Mouse (Mus musculus) hindbrain, embryonic 10.5 days (tissue): ENCODE results near the gene Ppp2r5b. TPM values are rescaled to one million over a fixed set of nuclear protein-coding genes. Genes with fewer than 3 reads are reported as not detected.

ENCODE experiments used
- DNase-seq: peaks from one replicate; pipeline ENCODE4 v3.0.0-alpha.2; 2017; ENCODE audit warnings: low spot score
- H3K27ac ChIP-seq: fragments of 300-500 bp; sonication (generic); 2 replicates; pipeline ENCODE4 v1.5.1; 2016; ENCODE audit warnings: mild to moderate bottlenecking, moderate library complexity
- H3K27me3 ChIP-seq: fragments of 300-500 bp; sonication (generic); 2 replicates; pipeline ENCODE4 v1.6.1; 2016; ENCODE audit warnings: mild to moderate bottlenecking; ENCODE audit not compliant: poor library complexity, insufficient read depth, severe bottlenecking
- H3K36me3 ChIP-seq: fragments of 300-500 bp; sonication (generic); 2 replicates; pipeline ENCODE4 v1.6.1; 2016; ENCODE audit warnings: mild to moderate bottlenecking, moderate library complexity
- H3K4me1 ChIP-seq: fragments of 300-500 bp; sonication (generic); replicated peaks from 2 replicates; pipeline ENCODE4 v1.6.1; 2016; ENCODE audit warnings: mild to moderate bottlenecking
- H3K4me3 ChIP-seq: fragments of 300-500 bp; sonication (generic); 2 replicates; pipeline ENCODE4 v1.5.1; 2016; ENCODE audit warnings: mild to moderate bottlenecking, moderate library complexity
- H3K9me3 ChIP-seq: fragments of 300-500 bp; sonication (generic); 2 replicates; pipeline ENCODE4 v1.6.1; 2016; ENCODE audit warnings: mild to moderate bottlenecking, moderate library complexity
- WGBS: fragments of 180-500 bp; shearing (Covaris S2); methylation state at CpG from one replicate; pipeline ENCODE4 v1.1.7; 2016; 5-methylcytosine and 5-hydroxymethylcytosine counted together
- polyA plus RNA-seq: library from polyadenylated mRNA; unstranded; fragments of >200 nt; fragmentation: Nextera tagmentation; extraction: Ambion mirVana; gene quantifications from 2 replicates; pipeline ENCODE4 v1.2.1, GENCODE M21; 2016

Ppp2r5b gene
- polyA plus RNA-seq, 1 experiment from 2014 or later, result 53.8 TPM

GRCm38 (mm10) chr19:6241274-6242107 is 5.8 kb upstream of the Ppp2r5b start, which contains the start of gene Atg2a:
TSS of gene Atg2a (plus strand) at chr19:6241668.
- peak; percentile 98 for DNase-seq
- under 1% methylated on average over 55 of the region's 55 CpGs for WGBS

GRCm38 (mm10) chr19:6240725-6241124 is 5.1 kb upstream of the Ppp2r5b start:
- H3K36me3 ChIP-seq, result peaks cover 19% of the 10 kb centered on the region
- peak overlapping the region; percentile 67 for H3K27ac ChIP-seq
- 38% methylated on average over 5 of the region's 5 CpGs for WGBS
- no peaks in the 10 kb centered on the region for H3K27me3 ChIP-seq
- DNase-seq, result no peak
- peak overlapping the region; percentile 91 for H3K4me3 ChIP-seq
- no peaks in the 10 kb centered on the region for H3K9me3 ChIP-seq
- peaks cover 31% of the 10 kb centered on the region for H3K4me1 ChIP-seq

More at GRCm38 (mm10) chr19:6241274-6242107, 5.8 kb upstream of the Ppp2r5b start, which contains the start of gene Atg2a:
- Histone ChIP-seq H3K27me3 (no peaks in the 10 kb centered on the region), H3K36me3 (peaks cover 26% of the 10 kb centered on the region), H3K4me3 (peak within 1 kb of the TSS; percentile 91), H3K9me3 (no peaks in the 10 kb centered on the region), H3K4me1 (peaks cover 24% of the 10 kb centered on the region), H3K27ac (peak within 1 kb of the TSS; percentile 89)

GRCm38 (mm10) chr19:6240136-6240535 is 4.5 kb upstream of the Ppp2r5b start:
- Histone ChIP-seq H3K4me3 (no peak overlapping the region), H3K4me1 (peaks cover 37% of the 10 kb centered on the region), H3K9me3 (no peaks in the 10 kb centered on the region), H3K27ac (no peak overlapping the region), H3K27me3 (no peaks in the 10 kb centered on the region), H3K36me3 (peaks cover 13% of the 10 kb centered on the region)
- WGBS, result 61% methylated on average over 1 of the region's 1 CpGs
- DNase-seq, result no peak

GRCm38 (mm10) chr19:6238740-6239139 is 3.1 kb upstream of the Ppp2r5b start:
- Histone ChIP-seq H3K27me3 (no peaks in the 10 kb centered on the region), H3K4me1 (peaks cover 51% of the 10 kb centered on the region), H3K4me3 (no peak overlapping the region), H3K36me3 (peaks cover 2% of the 10 kb centered on the region; the same call in 1 of the 2 replicates), H3K9me3 (no peaks in the 10 kb centered on the region), H3K27ac (no peak overlapping the region)
- DNase-seq, result no peak

- no peak for DNase-seq
- Histone ChIP-seq H3K36me3 (peaks cover 18% of the 10 kb centered on the region), H3K27me3 (no peaks in the 10 kb centered on the region), H3K4me3 (peak overlapping the region; percentile 90; the same call in 1 of the 2 replicates), H3K9me3 (no peaks in the 10 kb centered on the region), H3K4me1 (peaks cover 33% of the 10 kb centered on the region), H3K27ac (peak overlapping the region; percentile 96)
- WGBS, result 72% methylated on average over 7 of the region's 7 CpGs
Measured at GRCm38 (mm10) chr19:6236842-6237241, 1.2 kb upstream of the Ppp2r5b start.

GRCm38 (mm10) chr19:6236053-6236441 is 375 bp upstream of the Ppp2r5b start:
- DNase-seq, result peak; percentile 93
- 0% methylated on average over 9 of the region's 9 CpGs for WGBS
- H3K27ac ChIP-seq, result peak overlapping the region; percentile 96
- peaks cover 26% of the 10 kb centered on the region for H3K36me3 ChIP-seq
- peak overlapping the region; percentile 90 for H3K4me3 ChIP-seq
- H3K27me3 ChIP-seq, result no peaks in the 10 kb centered on the region
- peaks cover 30% of the 10 kb centered on the region for H3K4me1 ChIP-seq
- H3K9me3 ChIP-seq, result no peaks in the 10 kb centered on the region

- Histone ChIP-seq H3K4me3 (peak overlapping the region; percentile 90), H3K27ac (peak overlapping the region; percentile 96), H3K36me3 (peaks cover 41% of the 10 kb centered on the region), H3K9me3 (no peaks in the 10 kb centered on the region), H3K27me3 (no peaks in the 10 kb centered on the region), H3K4me1 (peaks cover 30% of the 10 kb centered on the region)
- DNase-seq, result no peak
- 62% methylated on average over 11 of the region's 11 CpGs for WGBS
Measured at GRCm38 (mm10) chr19:6234337-6235083, 1.2 kb downstream of the Ppp2r5b start.

GRCm38 (mm10) chr19:6233647-6234046 is 2.0 kb downstream of the Ppp2r5b start:
- no peaks in the 10 kb centered on the region for H3K9me3 ChIP-seq
- H3K27me3 ChIP-seq, result no peaks in the 10 kb centered on the region
- no peak for DNase-seq
- H3K4me1 ChIP-seq, result peaks cover 30% of the 10 kb centered on the region
- no peak overlapping the region for H3K27ac ChIP-seq
- no peak overlapping the region for H3K4me3 ChIP-seq
- peaks cover 50% of the 10 kb centered on the region for H3K36me3 ChIP-seq
- 87% methylated on average over 16 of the region's 16 CpGs for WGBS

- Histone ChIP-seq H3K4me1 (peaks cover 34% of the 10 kb centered on the region), H3K36me3 (peaks cover 72% of the 10 kb centered on the region), H3K4me3 (no peak overlapping the region), H3K27me3 (no peaks in the 10 kb centered on the region), H3K27ac (no peak overlapping the region), H3K9me3 (no peaks in the 10 kb centered on the region)
- DNase-seq, result no peak
- WGBS, result 88% methylated on average over 2 of the region's 2 CpGs
Measured at GRCm38 (mm10) chr19:6231036-6231435, 4.6 kb downstream of the Ppp2r5b start.

- peaks cover 72% of the 10 kb centered on the region for H3K36me3 ChIP-seq
- no peak for DNase-seq
Measured at GRCm38 (mm10) chr19:6230411-6230810, 5.3 kb downstream of the Ppp2r5b start.

GRCm38 (mm10) chr19:6227864-6228263 is 7.8 kb downstream of the Ppp2r5b start:
- peaks cover 62% of the 10 kb centered on the region for H3K36me3 ChIP-seq

More at GRCm38 (mm10) chr19:6230411-6230810, 5.3 kb downstream of the Ppp2r5b start:
- Histone ChIP-seq H3K27ac (no peak overlapping the region), H3K27me3 (no peaks in the 10 kb centered on the region), H3K4me3 (no peak overlapping the region), H3K4me1 (peaks cover 30% of the 10 kb centered on the region), H3K9me3 (no peaks in the 10 kb centered on the region)
- 91% methylated on average over 4 of the region's 4 CpGs for WGBS

GRCm38 (mm10) chr19:6226763-6227162 is 8.9 kb downstream of the Ppp2r5b start:
- H3K4me1 ChIP-seq, result peaks cover 12% of the 10 kb centered on the region
- H3K27me3 ChIP-seq, result no peaks in the 10 kb centered on the region
- H3K36me3 ChIP-seq, result peaks cover 53% of the 10 kb centered on the region
- no peak overlapping the region; the same call in 1 of the 2 replicates for H3K27ac ChIP-seq
- 89% methylated on average over 14 of the region's 14 CpGs for WGBS
- DNase-seq, result no peak
- H3K9me3 ChIP-seq, result no peaks in the 10 kb centered on the region
- no peak overlapping the region for H3K4me3 ChIP-seq

More at GRCm38 (mm10) chr19:6227864-6228263, 7.8 kb downstream of the Ppp2r5b start:
- Histone ChIP-seq H3K9me3 (no peaks in the 10 kb centered on the region), H3K4me1 (peaks cover 12% of the 10 kb centered on the region), H3K27ac (no peak overlapping the region), H3K4me3 (no peak overlapping the region), H3K27me3 (no peaks in the 10 kb centered on the region)
- no peak for DNase-seq
- WGBS, result 85% methylated on average over 4 of the region's 4 CpGs

GRCm38 (mm10) chr19:6226135-6226534 is 9.5 kb downstream of the Ppp2r5b start, which contains the start of gene Gpha2:
TSS of gene Gpha2 (plus strand) at chr19:6226380.
- Histone ChIP-seq H3K27ac (peak within 1 kb of the TSS; percentile 6; the same call in 1 of the 2 replicates), H3K9me3 (no peaks in the 10 kb centered on the region), H3K4me1 (peaks cover 12% of the 10 kb centered on the region), H3K27me3 (no peaks in the 10 kb centered on the region), H3K36me3 (peaks cover 47% of the 10 kb centered on the region), H3K4me3 (no peak within 1 kb of the TSS)
- 5% methylated on average over 2 of the region's 2 CpGs for WGBS
- peak; percentile 32 for DNase-seq
